Mouse (Mus musculus): ENCODE data around the gene Olfr90. TPM values are rescaled to one million over a fixed set of nuclear protein-coding genes. Genes with fewer than 3 reads are reported as not detected.

The Olfr90 gene
- polyA plus RNA-seq, 1 experiment from 2014 or later = not detected

- H3K27ac ChIP-seq (replicated peaks) = no peak overlapping the region
- no peak for TF ChIP-seq CTCF (IDR thresholded peaks at IDR 0.05; ENCODE audit: low read depth)
- H3K27me3 ChIP-seq (ENCODE audit: control insufficient read depth, insufficient read depth, low read length) = no peaks in the 10 kb centered on the region
- H3K4me3 ChIP-seq (ENCODE audit: low read depth, low read length) = no peak overlapping the region
- H3K9me3 ChIP-seq (ENCODE audit: control insufficient read depth, low read length) = no peaks in the 10 kb centered on the region
- ATAC-seq (ENCODE audit: low FRiP score, low TSS enrichment) = no peak
- H3K9ac ChIP-seq (ENCODE audit: low read length) = no peak overlapping the region
- H3K36me3 ChIP-seq (ENCODE audit: control insufficient read depth, insufficient read depth, low read length) = peaks cover 3% of the 10 kb centered on the region
- no peak for DNase-seq (ENCODE audit: low spot score)
- no peaks in the 10 kb centered on the region for H3K4me1 ChIP-seq (replicated peaks; ENCODE audit: control insufficient read depth, insufficient read depth)
- WGBS = 58% methylated on average over 1 of the region's 1 CpGs
- H3K4me2 ChIP-seq (replicated peaks; ENCODE audit: low read depth) = no peak overlapping the region
Measured at GRCm38 (mm10) chr17:37078193-37078592, 10.1 kb downstream of the Olfr90 start.

DNA sequence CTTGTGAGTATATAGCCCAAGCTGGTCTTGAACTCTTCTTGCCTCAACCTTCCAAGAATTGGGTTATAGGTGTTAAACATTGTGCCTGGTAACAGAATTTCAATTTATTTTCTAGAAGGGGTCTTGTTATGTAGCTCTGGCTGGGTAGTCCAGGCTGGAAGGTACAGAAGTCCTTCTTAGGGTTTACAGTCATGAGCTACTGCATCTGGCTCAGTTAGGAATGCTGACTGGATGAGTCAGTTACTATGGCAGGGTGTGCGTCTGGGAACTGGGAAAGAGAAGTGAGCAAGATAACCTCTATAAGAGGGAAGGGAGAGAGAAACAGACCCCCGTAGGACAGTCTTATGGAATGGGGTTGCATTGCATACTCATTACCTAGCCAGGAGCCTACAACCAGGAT, 12.5 kb downstream of the Olfr90 start:
- H3K36me3 ChIP-seq (ENCODE audit: control insufficient read depth, insufficient read depth, low read length) = peaks cover 8% of the 10 kb centered on the region

GRCm38 (mm10) chr17:37075181-37075580, 13.1 kb downstream of the Olfr90 start:
- 93% methylated on average over 6 of the region's 6 CpGs for WGBS
- no peaks in the 10 kb centered on the region for H3K27me3 ChIP-seq (ENCODE audit: control insufficient read depth, insufficient read depth, low read length)
- H3K4me3 ChIP-seq (ENCODE audit: low read depth, low read length) = no peak overlapping the region
- no peak for DNase-seq (ENCODE audit: low spot score)
- ATAC-seq (ENCODE audit: low FRiP score, low TSS enrichment) = no peak
- TF ChIP-seq CTCF (IDR thresholded peaks at IDR 0.05; ENCODE audit: low read depth) (no peak), EP300 (optimal IDR thresholded peaks at IDR 0.05) (no peak)
- H3K4me2 ChIP-seq (replicated peaks; ENCODE audit: low read depth) = no peak overlapping the region
- H3K9ac ChIP-seq (ENCODE audit: low read length) = no peak overlapping the region
- H3K9me3 ChIP-seq (ENCODE audit: control insufficient read depth, low read length) = no peaks in the 10 kb centered on the region
- no peaks in the 10 kb centered on the region for H3K4me1 ChIP-seq (replicated peaks; ENCODE audit: control insufficient read depth, insufficient read depth)
- H3K27ac ChIP-seq (replicated peaks) = no peak overlapping the region
- peaks cover 8% of the 10 kb centered on the region for H3K36me3 ChIP-seq (ENCODE audit: control insufficient read depth, insufficient read depth, low read length)

More for the DNA sequence above, 12.5 kb downstream of the Olfr90 start:
- ATAC-seq (ENCODE audit: low FRiP score, low TSS enrichment) (no peak), DNase-seq (ENCODE audit: low spot score) (no peak)
- Histone ChIP-seq H3K27ac (replicated peaks) (no peak overlapping the region), H3K27me3 (ENCODE audit: control insufficient read depth, insufficient read depth, low read length) (no peaks in the 10 kb centered on the region), H3K4me3 (ENCODE audit: low read depth, low read length) (no peak overlapping the region), H3K9me3 (ENCODE audit: control insufficient read depth, low read length) (no peaks in the 10 kb centered on the region), H3K4me2 (replicated peaks; ENCODE audit: low read depth) (no peak overlapping the region), H3K4me1 (replicated peaks; ENCODE audit: control insufficient read depth, insufficient read depth) (no peaks in the 10 kb centered on the region), H3K9ac (ENCODE audit: low read length) (no peak overlapping the region)
- WGBS = 64% methylated on average over 2 of the region's 2 CpGs
- TF ChIP-seq EP300 (optimal IDR thresholded peaks at IDR 0.05) (no peak), CTCF (IDR thresholded peaks at IDR 0.05; ENCODE audit: low read depth) (no peak)

DNA sequence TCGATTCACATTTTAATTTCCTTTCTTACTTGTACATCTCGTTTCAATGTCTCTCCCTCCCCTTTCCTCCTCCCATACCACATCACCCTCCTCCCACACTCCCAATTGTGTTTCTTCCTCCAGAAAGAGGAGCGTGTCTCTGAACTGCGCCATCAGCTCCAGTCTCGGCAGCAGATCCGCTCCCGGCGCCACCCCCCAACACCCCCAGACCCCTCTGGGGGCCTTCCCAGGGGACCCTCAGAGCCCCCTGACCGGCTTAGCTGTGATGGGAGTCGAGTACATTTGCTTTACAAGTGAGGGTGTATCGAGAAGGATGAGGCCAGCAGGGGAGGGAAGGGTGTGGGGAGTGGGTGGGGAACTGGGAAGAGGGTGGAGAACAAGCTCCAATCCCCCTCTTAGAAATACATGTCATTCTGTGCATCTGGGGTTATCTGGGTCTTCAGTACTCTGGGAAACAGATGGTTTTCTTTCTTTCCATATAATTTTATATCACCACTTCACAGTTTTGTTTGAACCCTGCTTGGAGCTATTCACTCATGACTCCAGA, 15.5 kb downstream of the Olfr90 start:
- 65% methylated on average over 11 of the region's 11 CpGs for WGBS
- Histone ChIP-seq H3K27me3 (ENCODE audit: control insufficient read depth, insufficient read depth, low read length) (no peaks in the 10 kb centered on the region), H3K4me1 (replicated peaks; ENCODE audit: control insufficient read depth, insufficient read depth) (no peaks in the 10 kb centered on the region), H3K4me3 (ENCODE audit: low read depth, low read length) (no peak overlapping the region), H3K9ac (ENCODE audit: low read length) (no peak overlapping the region), H3K9me3 (ENCODE audit: control insufficient read depth, low read length) (no peaks in the 10 kb centered on the region), H3K4me2 (replicated peaks; ENCODE audit: low read depth) (no peak overlapping the region), H3K36me3 (ENCODE audit: control insufficient read depth, insufficient read depth, low read length) (peaks cover 11% of the 10 kb centered on the region), H3K27ac (replicated peaks) (no peak overlapping the region)
- no peak for DNase-seq (ENCODE audit: low spot score)
- TF ChIP-seq EP300 (optimal IDR thresholded peaks at IDR 0.05) (no peak), CTCF (IDR thresholded peaks at IDR 0.05; ENCODE audit: low read depth) (no peak)
- no peak for ATAC-seq (ENCODE audit: low FRiP score, low TSS enrichment)

DNA sequence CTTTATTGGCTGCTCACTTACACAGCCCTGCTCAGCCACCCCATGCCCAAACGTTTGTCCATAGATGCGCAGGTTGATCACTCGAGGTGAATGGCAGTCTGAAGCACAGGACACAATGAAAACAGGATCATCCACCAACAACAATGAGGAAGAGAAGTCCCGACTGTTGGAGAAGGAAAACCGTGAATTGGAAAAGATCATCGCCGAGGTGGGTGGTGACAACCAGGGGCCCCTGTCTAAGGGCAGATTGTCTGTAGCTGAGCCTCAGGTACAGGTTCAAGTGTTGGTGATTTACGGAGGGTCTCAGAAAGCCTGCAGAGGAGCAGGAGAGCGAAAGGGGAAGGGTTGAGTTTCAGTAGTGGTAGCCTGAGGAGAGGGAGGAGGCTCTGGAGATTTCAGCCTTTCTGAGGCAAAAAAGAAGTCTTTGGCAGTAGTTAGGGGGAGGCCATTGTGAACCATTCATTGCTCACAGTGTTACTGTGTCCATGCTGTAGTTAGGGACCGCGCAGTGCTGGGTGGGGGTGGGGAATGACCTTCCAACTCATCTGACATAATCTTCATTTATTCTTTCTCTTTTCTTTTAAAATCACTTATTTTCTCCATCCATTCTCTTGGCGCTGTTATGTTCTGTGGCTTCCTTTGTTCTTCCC, 16.1 kb downstream of the Olfr90 start:
- Histone ChIP-seq H3K9me3 (ENCODE audit: control insufficient read depth, low read length) (no peaks in the 10 kb centered on the region), H3K4me2 (replicated peaks; ENCODE audit: low read depth) (no peak overlapping the region), H3K4me3 (ENCODE audit: low read depth, low read length) (no peak overlapping the region), H3K27me3 (ENCODE audit: control insufficient read depth, insufficient read depth, low read length) (no peaks in the 10 kb centered on the region), H3K27ac (replicated peaks) (no peak overlapping the region), H3K9ac (ENCODE audit: low read length) (no peak overlapping the region), H3K36me3 (ENCODE audit: control insufficient read depth, insufficient read depth, low read length) (peaks cover 11% of the 10 kb centered on the region), H3K4me1 (replicated peaks; ENCODE audit: control insufficient read depth, insufficient read depth) (no peaks in the 10 kb centered on the region)
- DNase-seq (ENCODE audit: low spot score) = no peak
- 89% methylated on average over 12 of the region's 12 CpGs for whole genome bisulfite sequencing
- no peak for TF ChIP-seq EP300 (optimal IDR thresholded peaks at IDR 0.05)
- no peak for TF ChIP-seq CTCF (IDR thresholded peaks at IDR 0.05; ENCODE audit: low read depth)
- no peak for ATAC-seq (ENCODE audit: low FRiP score, low TSS enrichment)

DNA sequence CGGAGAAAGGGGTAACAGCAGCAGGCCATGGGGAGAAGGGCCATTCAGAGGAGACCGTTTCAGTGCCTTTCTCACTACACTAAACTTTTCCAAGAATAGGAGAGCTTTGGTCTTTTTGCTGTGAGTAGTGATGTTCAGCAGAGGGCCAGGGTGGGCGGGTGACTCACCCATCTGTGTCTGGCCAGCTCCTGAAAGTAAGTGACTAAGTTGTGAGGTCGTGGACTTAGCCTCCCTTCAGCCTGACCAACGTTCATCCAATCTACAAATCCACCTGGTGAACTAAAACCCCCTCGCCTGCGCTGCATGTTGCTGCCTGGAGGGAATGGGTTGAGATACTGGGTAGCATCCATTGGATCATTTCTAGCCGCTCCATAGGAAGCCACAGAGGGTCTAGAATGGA, 18.2 kb downstream of the Olfr90 start:
- Histone ChIP-seq H3K9ac (ENCODE audit: low read length) (no peak overlapping the region), H3K4me1 (replicated peaks; ENCODE audit: control insufficient read depth, insufficient read depth) (no peaks in the 10 kb centered on the region), H3K4me2 (replicated peaks; ENCODE audit: low read depth) (no peak overlapping the region), H3K4me3 (ENCODE audit: low read depth, low read length) (no peak overlapping the region), H3K9me3 (ENCODE audit: control insufficient read depth, low read length) (no peaks in the 10 kb centered on the region), H3K36me3 (ENCODE audit: control insufficient read depth, insufficient read depth, low read length) (peaks cover 8% of the 10 kb centered on the region), H3K27ac (replicated peaks) (no peak overlapping the region), H3K27me3 (ENCODE audit: control insufficient read depth, insufficient read depth, low read length) (no peaks in the 10 kb centered on the region)
- WGBS = 83% methylated on average over 8 of the region's 8 CpGs
- ATAC-seq (ENCODE audit: low FRiP score, low TSS enrichment) (no peak), DNase-seq (ENCODE audit: low spot score) (no peak)
- TF ChIP-seq EP300 (optimal IDR thresholded peaks at IDR 0.05) (no peak), CTCF (IDR thresholded peaks at IDR 0.05; ENCODE audit: low read depth) (no peak)

Data from stomach, postnatal 0 days (tissue).